Mouse (Mus musculus): ENCODE measurements around the gene Gm9817.
"Not testable (repeated sequence)": the region's sequence is repeated elsewhere in the genome, so short reads cannot be mapped to it uniquely, and the experiment has no call there.

Gene Gm9817

DNA sequence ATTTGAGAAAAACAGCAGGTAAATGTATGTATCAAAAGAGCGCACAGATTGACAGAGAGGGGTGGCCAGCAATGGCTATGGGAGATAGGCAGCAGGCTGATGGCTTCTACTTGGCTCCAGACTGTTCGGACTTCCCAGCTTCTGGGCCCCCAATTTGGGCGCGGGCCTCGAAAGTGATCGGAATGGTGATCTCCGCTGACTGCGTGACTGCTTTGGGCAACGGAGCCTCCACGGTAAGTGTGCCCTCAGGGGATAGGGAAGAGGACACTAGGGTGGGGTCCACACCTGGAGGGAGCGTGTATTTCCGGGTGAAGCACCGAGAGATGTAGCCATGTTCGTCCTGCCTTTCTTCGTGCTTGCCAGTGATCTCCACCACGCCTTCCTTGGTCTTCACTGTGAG, at the start of gene Gm9817:
Gene Gm9817, plus strand, starts transcription at position 301 of the 400 bp plus-strand sequence.
- DNase-seq: not testable (repeated sequence)

DNA sequence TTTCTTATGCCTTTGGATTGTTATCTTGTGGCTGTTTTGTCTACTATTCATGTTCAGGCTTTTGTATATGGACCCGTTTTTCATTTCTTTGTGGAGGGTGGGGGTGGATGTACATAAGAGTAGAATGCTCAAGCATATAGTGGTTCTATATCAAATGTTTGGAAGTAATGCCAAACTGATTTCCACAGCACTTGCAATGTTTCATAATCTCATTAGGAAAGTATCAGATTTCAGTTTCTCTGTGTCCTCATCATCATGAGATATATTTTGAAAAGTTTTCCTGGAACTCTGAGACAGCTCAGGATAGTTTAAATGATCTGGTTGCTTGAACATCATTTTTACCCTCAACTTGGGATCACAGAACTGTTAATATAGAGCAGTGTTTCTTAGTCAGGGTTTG, 48.7 kb upstream of the Gm9817 start:
- no peak for DNase-seq

DNA sequence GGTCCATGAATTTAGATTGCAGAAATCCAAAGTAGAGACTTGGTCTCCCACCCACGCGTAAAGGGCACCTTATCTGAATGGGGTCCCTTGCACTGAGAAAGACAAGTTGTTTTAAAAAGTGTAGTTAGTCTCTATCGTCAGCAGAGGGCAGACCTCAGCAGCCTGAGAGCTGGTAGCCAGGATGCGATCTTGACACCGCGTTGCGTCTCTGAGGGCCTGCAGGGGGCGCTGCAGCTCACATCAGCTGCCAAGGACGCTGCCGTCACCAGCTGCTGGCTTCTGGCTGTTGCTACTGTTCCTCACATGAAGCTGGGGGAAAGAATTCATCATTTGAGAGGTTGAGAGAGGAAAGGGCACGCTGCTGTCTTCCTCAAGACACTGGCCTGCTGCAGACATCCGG, 47.7 kb upstream of the Gm9817 start:
- peak; percentile 87 to 88 for DNase-seq

- DNase-seq: peak in 1 of 2 experiments; percentile 10
These were observed 47.2 kb upstream of the Gm9817 start for GRCm38 (mm10) chr13:45031314-45031713.

DNA sequence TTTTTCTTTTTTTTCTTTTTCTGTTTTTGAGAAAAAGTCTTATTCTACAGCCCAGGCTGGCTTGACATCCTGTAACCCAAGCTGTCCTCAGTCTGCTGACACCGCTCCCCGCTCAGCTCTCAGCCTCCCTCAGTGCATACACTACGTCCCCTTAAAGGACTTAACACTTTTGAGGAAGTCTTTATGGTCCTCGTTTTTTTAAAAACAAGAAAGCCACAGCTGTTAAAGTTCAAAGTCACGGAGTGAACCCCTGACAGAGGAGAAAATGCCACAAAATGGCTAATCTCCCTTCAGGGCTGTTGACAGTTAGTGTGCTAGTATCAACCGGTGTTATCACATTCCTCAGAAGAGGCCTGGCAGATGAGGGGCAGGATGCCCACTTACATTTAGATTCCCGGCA, 46.7 kb upstream of the Gm9817 start:
- no peak for DNase-seq

- DNase-seq: no peak
These were observed 46.0 kb upstream of the Gm9817 start for GRCm38 (mm10) chr13:45032484-45032883.

- DNase-seq: no peak
These were observed 45.1 kb upstream of the Gm9817 start for GRCm38 (mm10) chr13:45033360-45033759.

- no peak for DNase-seq
These were observed 43.7 kb upstream of the Gm9817 start for GRCm38 (mm10) chr13:45034759-45035158.

GRCm38 (mm10) chr13:45036417-45036816, 42.1 kb upstream of the Gm9817 start:
- DNase-seq: no peak

DNA sequence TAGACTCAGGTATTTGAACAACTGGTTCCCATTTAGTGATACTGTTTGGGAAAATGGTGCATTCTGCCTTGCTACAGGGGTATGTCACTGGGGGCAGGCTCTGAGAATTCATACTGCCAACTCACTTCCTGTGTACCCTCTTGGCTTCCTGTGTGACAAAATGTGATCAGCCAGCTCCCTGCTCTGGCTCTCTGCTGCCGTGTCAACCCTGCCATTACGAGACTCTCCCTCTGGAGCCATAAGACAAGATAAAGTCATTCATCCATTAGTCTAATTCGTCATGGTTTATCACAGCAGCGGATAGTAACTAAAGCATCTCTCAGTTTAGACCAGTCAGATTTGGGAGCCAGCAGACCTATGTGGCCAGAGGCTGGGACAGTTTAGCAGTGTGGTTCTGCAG, 38.3 kb upstream of the Gm9817 start:
- no peak for DNase-seq

DNA sequence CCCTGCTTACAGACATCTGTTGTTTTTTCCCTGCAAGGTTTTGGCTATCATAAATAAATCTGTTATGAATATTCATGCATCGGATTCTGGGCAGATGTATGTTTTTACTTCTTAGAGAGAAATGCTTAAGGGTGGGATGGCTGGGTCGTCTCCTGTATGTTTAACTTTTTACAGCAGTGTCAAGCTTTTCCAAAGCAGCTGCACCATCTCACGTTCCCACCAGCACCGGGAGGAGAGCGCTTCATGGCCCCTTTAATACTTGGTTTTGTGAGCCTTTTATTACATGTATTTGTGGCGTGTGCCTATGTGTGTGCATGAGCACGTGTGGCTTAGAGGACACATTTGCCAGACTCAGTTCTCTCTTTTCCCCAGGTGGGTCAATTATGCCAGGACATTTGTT, 37.8 kb upstream of the Gm9817 start:
- no peak for DNase-seq

- DNase-seq: no peak
These were observed 35.0 kb upstream of the Gm9817 start for GRCm38 (mm10) chr13:45043466-45043865.

GRCm38 (mm10) chr13:45049261-45050020, 29.1 kb upstream of the Gm9817 start:
- no peak for DNase-seq

DNA sequence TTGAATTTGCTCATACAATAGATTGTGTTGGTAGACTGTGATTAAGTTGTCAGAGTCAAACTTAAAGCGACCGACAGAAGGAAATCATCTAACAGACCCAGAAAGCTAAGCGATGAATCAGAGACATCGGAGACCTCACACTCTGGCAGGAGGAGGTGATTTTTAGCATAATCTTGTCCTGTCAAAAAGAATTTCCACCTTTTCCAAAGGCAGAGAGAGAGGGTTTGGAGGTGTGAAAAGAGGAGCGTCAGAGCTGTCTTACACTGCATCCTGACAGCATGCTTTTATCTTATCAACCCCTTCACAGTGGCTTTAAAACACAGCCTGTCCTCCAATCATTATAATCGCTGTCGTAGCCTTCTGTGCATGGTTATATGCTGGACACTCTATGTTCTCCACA, 25.7 kb upstream of the Gm9817 start:
- no peak for DNase-seq

- DNase-seq: no peak
These were observed 24.6 kb upstream of the Gm9817 start for GRCm38 (mm10) chr13:45053843-45054242.

GRCm38 (mm10) chr13:45059206-45059605, 19.3 kb upstream of the Gm9817 start:
- peak; percentile 8 to 9 for DNase-seq

DNA sequence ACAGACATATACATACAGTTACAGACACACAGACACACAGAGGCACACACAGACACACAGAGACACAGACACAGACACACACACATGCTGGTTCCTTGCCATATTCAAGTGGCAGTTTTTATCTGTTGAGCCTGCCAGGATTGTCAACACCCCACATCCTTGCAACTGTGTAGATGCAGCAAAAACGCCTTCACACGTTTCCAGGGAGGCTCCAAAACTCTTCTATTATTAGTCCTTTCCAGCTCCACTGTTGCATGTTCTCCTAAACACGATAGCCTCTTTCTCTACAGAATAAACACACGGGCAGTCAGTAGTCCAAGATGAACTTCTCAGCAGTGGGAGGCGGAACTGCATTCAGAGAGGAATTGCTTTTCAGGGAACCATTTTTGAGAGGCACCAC, 15.3 kb upstream of the Gm9817 start:
- no peak for DNase-seq

DNA sequence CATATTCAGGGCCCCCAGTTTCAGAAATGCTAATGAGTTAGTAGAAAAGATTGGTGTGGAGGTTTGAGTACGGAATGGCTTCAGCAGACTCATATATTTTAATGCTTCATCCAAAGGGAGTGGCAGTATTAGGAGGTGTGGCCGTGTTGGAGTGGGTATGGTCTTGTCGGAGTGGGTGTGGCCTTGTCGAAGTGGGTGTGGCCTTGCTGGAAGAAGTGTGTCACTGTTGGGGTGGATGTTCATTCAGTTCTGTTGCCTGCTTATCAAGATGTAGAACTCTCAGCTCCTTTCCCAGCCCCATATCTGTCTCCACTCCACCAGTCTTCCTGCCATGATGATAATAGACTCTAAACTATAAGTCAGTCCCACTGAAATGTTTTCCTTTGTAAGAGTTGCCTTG, 13.5 kb upstream of the Gm9817 start:
- no peak for DNase-seq

DNA sequence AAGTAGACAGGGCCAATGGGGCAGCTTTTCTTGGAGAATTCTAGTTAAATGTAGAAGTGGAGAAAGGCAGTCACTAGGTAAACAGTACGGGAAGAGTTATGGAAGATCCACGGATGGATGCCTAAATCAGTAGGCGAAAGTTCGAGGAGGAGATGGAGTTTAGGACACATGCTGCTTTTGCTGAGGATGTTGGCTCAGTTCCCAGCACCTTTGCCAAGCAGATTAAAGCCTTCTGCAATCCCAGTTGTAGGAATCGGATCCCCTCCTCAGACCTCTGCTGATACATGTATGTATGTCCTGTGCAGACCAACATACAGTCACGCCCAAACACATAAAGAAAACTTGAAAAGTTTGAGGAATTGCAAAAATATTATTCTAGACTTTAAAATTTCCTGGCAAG, 8.1 kb upstream of the Gm9817 start:
- DNase-seq: no peak

- DNase-seq: no peak
These were observed 3.5 kb upstream of the Gm9817 start for GRCm38 (mm10) chr13:45075012-45075411.

GRCm38 (mm10) chr13:45075715-45076114, 2.8 kb upstream of the Gm9817 start:
- no peak for DNase-seq

- DNase-seq: no peak
These were observed 2.3 kb downstream of the Gm9817 start for GRCm38 (mm10) chr13:45080771-45081170.

DNA sequence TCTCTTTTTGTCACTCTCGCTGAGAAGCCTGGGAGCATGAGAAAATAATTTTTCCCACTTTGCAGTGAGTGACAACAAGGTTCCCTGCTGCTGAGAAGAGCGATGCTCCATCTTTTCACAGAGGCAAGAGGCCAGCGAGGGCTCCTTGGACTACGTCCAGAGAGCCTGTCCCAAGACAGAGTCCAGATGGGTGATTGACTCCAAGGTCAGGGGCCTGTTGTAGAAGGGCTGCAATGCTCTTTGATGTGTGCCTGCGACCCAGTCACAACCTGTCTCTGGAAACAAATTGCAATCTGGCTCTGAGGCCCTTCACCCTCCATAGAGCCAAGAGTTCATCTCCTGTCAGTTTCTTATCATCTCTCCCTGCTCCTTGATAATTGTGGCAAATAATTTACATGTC, 5.2 kb downstream of the Gm9817 start:
- peak in 1 of 2 experiments; percentile 22 for DNase-seq

DNA sequence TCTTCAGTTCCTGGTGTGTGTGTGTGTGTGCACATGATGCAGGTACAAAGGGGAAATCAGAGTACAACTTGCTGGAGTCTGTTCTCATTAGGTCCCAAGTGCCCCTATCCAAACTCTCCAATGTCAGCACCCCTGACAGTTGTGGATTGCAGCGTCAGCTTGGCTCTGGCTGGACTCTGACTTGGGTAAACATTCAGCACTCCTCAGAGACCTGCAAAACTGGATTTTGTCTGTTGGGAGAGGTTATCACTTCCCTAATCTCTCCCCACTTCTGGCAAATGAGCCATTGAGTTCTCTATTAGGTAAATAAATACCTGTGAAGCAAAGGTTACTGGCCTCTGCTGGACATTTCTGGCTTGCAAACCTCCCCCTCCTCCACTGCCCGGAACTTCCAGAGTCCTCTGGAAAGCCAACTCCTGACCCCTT, 10.3 kb downstream of the Gm9817 start:
- DNase-seq: no peak

DNA sequence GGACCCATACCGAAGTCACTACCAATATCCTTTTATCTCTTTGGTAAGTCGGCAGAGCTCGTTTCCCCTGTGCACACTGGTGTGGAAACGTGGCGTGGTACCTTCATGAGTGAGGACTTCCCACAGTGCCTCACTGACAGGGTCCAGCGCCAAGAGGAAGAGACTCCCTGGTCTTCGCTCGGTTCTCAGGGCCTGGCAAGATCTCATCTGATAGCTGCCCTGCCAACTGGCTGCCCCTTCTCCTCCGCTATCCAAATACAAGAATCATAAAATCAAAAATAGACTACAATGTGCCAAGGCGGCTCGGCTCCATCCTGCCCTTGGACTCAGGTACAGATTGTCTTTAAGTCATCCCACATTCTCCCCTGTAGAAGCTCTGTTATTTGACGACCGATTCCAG, 11.4 kb downstream of the Gm9817 start:
- DNase-seq: peak; percentile 41 to 44

Data from cerebellum, postnatal 36 days (tissue).